Mouse (Mus musculus) liver, adult 2 months (tissue): ENCODE data around the gene Pfn3.

Source experiments
- CTCF ChIP-seq: fragments of 200-500 bp; IDR thresholded peaks from 2 replicates; pipeline ENCODE4 v1.5.1; 2011; ENCODE audit warnings: low read depth, low read length, control low read depth
- POLR2A ChIP-seq: fragments of 200-500 bp; IDR thresholded peaks from 2 replicates; pipeline ENCODE4 v1.6.1; 2011; ENCODE audit warnings: low read length, control low read depth; ENCODE audit not compliant: insufficient read depth; ENCODE audit errors: extremely low read depth

- TF ChIP-seq CTCF: no peak
- TF ChIP-seq POLR2A: no peak
Measured at GRCm38 (mm10) chr13:55449205-55449604, 34.2 kb upstream of the Pfn3 start.
